Mouse (Mus musculus) hindbrain, postnatal 0 days (tissue): ENCODE measurements at regions not wholly inside any gene's neighbourhood (a gene's known extent, or its start where the extent isn't known, plus 50 kb on each side); places are given as distances from the start of the nearest gene placed in this dataset.

Experiments used
- ATAC-seq: fragments of 200-750 bp; cut with Nextera tagmentation; 2 replicates; pipeline ENCODE4 v1.8.0; 2017; ENCODE audit warnings: mild to moderate bottlenecking, moderate TSS enrichment, moderate library complexity
- DNase-seq: peaks from one replicate; pipeline ENCODE4 v3.0.0-alpha.2; 2015; ENCODE audit warnings: low spot score
- H3K27ac ChIP-seq: fragments of 300-500 bp; sonication (generic); 2 replicates; pipeline ENCODE4 v1.5.1; 2014; ENCODE audit warnings: mild to moderate bottlenecking
- H3K27me3 ChIP-seq: fragments of 300-500 bp; sonication (generic); 2 replicates; pipeline ENCODE4 v1.6.1; 2014; ENCODE audit warnings: low read length, mixed read lengths; ENCODE audit not compliant: insufficient read depth
- H3K36me3 ChIP-seq: fragments of 300-500 bp; sonication (generic); 2 replicates; pipeline ENCODE4 v1.6.1; 2014; ENCODE audit warnings: low read length, mixed read lengths; ENCODE audit not compliant: insufficient read depth
- H3K4me1 ChIP-seq: fragments of 300-500 bp; sonication (generic); 2 replicates; pipeline ENCODE4 v1.6.1; 2014; ENCODE audit warnings: antibody characterized with exemption, low read length, mixed read lengths; ENCODE audit not compliant: insufficient read depth
- H3K4me2 ChIP-seq: fragments of 300-500 bp; sonication (generic); 2 replicates; pipeline ENCODE4 v1.6.1; 2014; ENCODE audit warnings: low read depth, mild to moderate bottlenecking, low read length, moderate library complexity, mixed read lengths
- H3K4me3 ChIP-seq: fragments of 300-500 bp; sonication (generic); 2 replicates; pipeline ENCODE4 v1.5.1; 2014; ENCODE audit warnings: low read length
- H3K9ac ChIP-seq: fragments of 300-500 bp; sonication (generic); replicated peaks from 2 replicates; pipeline ENCODE4 v1.6.1; 2014; ENCODE audit warnings: mild to moderate bottlenecking, low read length, moderate library complexity, mixed read lengths
- H3K9me3 ChIP-seq: fragments of 300-500 bp; sonication (generic); 2 replicates; pipeline ENCODE4 v1.6.1; 2016; ENCODE audit warnings: low read length, mixed read lengths
- CTCF ChIP-seq: IDR thresholded peaks from 2 replicates; pipeline ENCODE4 v1.5.1; 2016; ENCODE audit warnings: antibody characterized with exemption, control low read depth, low read depth
- WGBS: fragments of 180-500 bp; shearing (Covaris S2); extraction: QIAGEN DNeasy Blood & Tissue Kit; methylation state at CpG from one replicate; pipeline ENCODE4 v1.1.7; 2014; 5-methylcytosine and 5-hydroxymethylcytosine counted together

- no peak for TF ChIP-seq CTCF
- no peak overlapping the region for H3K27ac ChIP-seq
- no peak overlapping the region for H3K4me2 ChIP-seq
- ATAC-seq = no peak
- 84% methylated on average over 5 of the region's 5 CpGs for WGBS
- H3K4me3 ChIP-seq = no peak overlapping the region
- no peaks in the 10 kb centered on the region for H3K4me1 ChIP-seq
- no peaks in the 10 kb centered on the region for H3K36me3 ChIP-seq
- no peak for DNase-seq
- no peaks in the 10 kb centered on the region for H3K27me3 ChIP-seq
- H3K9me3 ChIP-seq = no peaks in the 10 kb centered on the region
- H3K9ac ChIP-seq = no peak overlapping the region
Observed at GRCm38 (mm10) chr1:194363917-194364316, 254.1 kb upstream of the Plxna2 start.

DNA sequence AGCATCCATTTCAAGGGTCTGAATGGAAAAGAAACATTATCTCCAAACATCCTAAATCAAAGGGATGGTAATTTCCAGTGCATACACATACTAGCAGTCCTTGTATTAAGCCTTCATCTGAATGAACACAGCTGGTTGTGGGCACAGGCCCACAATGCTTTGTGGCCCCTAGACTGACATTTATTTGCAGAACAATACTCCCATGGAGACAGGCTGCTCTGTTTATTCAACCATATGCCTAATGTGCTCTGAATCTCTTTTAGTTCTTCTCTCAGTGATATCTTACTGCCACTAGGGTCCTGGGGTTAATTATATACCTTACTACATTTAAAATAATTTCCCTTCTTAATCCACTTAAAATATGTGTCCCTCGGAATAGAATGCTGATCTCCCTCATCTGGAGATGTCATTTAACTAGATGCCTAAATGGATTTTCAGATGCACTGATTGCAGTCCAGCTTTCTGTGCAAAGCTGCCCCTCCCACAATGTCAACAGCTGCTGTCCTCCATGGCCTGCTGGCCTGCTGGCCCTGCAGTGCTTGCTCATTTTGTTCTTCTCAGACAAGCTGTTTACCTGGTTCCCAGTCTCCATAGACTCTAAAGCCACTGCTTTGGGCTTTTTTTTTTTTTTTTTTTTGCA lies 254.8 kb upstream of the Plxna2 start:
- Histone ChIP-seq H3K9ac (no peak overlapping the region), H3K27me3 (no peaks in the 10 kb centered on the region), H3K9me3 (no peaks in the 10 kb centered on the region), H3K27ac (no peak overlapping the region), H3K4me1 (no peaks in the 10 kb centered on the region), H3K4me3 (no peak overlapping the region), H3K36me3 (no peaks in the 10 kb centered on the region), H3K4me2 (no peak overlapping the region)
- no peak for TF ChIP-seq CTCF
- peak; percentile 55 for DNase-seq
- ATAC-seq = peak; percentile 66; the same call in 1 of the 2 replicates
- WGBS = 24% methylated on average over 1 of the region's 1 CpGs

DNA sequence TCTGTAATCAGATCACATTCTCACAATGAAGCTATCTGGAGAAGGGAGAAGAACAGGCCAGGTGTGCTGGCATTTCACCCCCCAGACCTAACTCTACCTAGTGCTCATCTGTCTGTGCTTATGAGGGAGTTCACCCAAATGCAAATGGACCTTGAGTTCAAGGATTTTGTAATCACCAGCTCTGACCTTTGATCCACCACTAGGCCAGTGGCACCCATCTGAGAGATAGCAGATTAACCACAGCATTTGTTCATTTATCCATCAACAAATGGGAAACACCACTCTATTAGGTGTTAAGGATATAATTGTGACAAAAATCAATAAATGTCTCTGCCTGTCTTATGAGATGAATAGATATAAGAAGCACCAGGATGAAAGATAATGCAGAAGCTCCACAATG lies 255.7 kb upstream of the Plxna2 start:
- no peaks in the 10 kb centered on the region for H3K4me1 ChIP-seq
- no peak overlapping the region for H3K4me2 ChIP-seq
- ATAC-seq (no peak), DNase-seq (no peak)
- H3K9ac ChIP-seq = no peak overlapping the region
- no peaks in the 10 kb centered on the region for H3K36me3 ChIP-seq
- H3K27me3 ChIP-seq = no peaks in the 10 kb centered on the region
- no peak overlapping the region for H3K4me3 ChIP-seq
- no peak overlapping the region for H3K27ac ChIP-seq
- no peaks in the 10 kb centered on the region for H3K9me3 ChIP-seq
- no peak for TF ChIP-seq CTCF

GRCm38 (mm10) chr1:194361316-194361715 lies 256.7 kb upstream of the Plxna2 start:
- no peak overlapping the region for H3K27ac ChIP-seq
- ATAC-seq (no peak), DNase-seq (no peak)

GRCm38 (mm10) chr1:194354332-194355120 lies 263.5 kb upstream of the Plxna2 start:
- WGBS = 71% methylated on average over 1 of the region's 1 CpGs
- H3K9ac ChIP-seq = no peak overlapping the region
- H3K27me3 ChIP-seq = no peaks in the 10 kb centered on the region
- no peaks in the 10 kb centered on the region for H3K36me3 ChIP-seq
- TF ChIP-seq CTCF = no peak
- H3K4me3 ChIP-seq = no peak overlapping the region
- H3K4me2 ChIP-seq = no peak overlapping the region
- no peak for DNase-seq
- ATAC-seq = no peak
- no peaks in the 10 kb centered on the region for H3K4me1 ChIP-seq
- no peak overlapping the region for H3K27ac ChIP-seq
- H3K9me3 ChIP-seq = no peaks in the 10 kb centered on the region

More at GRCm38 (mm10) chr1:194361316-194361715, 256.7 kb upstream of the Plxna2 start:
- H3K27me3 ChIP-seq = no peaks in the 10 kb centered on the region
- no peak for TF ChIP-seq CTCF
- 16% methylated on average over 1 of the region's 1 CpGs for WGBS
- H3K36me3 ChIP-seq = no peaks in the 10 kb centered on the region
- no peak overlapping the region for H3K9ac ChIP-seq
- H3K4me2 ChIP-seq = no peak overlapping the region
- H3K9me3 ChIP-seq = no peaks in the 10 kb centered on the region
- no peak overlapping the region for H3K4me3 ChIP-seq
- no peaks in the 10 kb centered on the region for H3K4me1 ChIP-seq

DNA sequence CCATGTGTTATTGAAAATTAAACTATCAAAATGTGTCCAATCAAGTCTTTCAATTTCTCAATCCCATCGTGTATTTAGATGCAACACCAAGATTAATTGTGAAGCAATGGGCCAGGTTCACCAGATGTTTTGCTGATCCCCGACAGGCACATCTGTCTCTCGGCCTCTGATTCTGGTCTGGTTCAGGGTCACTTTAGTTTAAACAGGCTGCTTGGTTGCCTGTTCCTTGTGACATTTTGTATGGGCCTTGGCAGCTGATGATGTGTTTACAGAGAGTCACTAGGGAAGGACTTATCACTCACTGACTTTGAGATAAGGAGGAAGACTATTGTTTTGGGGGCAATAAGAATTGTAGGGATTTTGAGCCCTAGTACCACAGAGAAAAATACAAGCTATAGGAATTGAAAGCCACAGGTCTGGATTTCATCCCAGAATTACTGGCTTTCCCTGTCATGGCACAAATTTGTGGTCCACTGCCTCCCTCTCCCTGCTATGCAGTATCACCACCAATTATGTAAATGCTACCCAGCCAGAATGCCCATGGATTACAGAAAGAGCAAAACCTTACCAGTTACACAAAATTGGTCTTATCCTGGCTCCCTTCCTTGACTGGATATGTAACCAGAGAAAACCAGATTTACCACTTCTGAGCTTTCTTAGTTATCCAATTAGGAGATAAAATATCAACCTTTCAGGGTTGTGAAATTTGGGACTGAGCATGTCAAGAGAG lies 272.5 kb upstream of the Plxna2 start:
- H3K36me3 ChIP-seq = no peaks in the 10 kb centered on the region
- H3K4me1 ChIP-seq = no peaks in the 10 kb centered on the region
- H3K4me2 ChIP-seq = no peak overlapping the region
- DNase-seq (no peak), ATAC-seq (no peak)
- H3K4me3 ChIP-seq = no peak overlapping the region
- WGBS = 67% methylated on average over 3 of the region's 3 CpGs
- H3K27ac ChIP-seq = no peak overlapping the region
- no peaks in the 10 kb centered on the region for H3K9me3 ChIP-seq
- H3K27me3 ChIP-seq = no peaks in the 10 kb centered on the region
- no peak for TF ChIP-seq CTCF
- H3K9ac ChIP-seq = no peak overlapping the region
